Mouse (Mus musculus): ENCODE data around the gene Tmem8b. TPM values are rescaled to one million over a fixed set of nuclear protein-coding genes. Genes with fewer than 3 reads are reported as not detected.

Gene Tmem8b
- polyA plus RNA-seq, 1 experiment = 8.6 TPM

DNA sequence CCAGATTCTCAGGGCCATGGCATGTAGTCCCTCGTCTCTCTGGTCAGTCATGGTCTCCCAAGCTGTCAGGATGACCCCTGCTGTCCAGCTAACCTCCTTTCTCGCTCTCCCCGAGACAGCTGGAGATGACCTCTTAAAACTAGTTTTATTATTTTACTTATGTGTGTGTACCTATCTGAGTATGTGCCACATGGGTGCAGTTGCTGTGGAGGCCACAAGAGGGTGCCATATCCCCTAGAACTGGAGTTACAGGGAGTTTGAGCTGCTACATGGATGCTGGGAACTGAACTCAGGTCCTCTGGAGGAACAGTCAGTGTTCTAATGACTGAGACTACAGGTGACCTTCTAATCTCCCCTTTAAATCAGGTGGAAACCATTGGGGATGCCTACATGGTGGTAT lies 19.0 kb upstream of the Tmem8b start:
- no peaks in the 10 kb centered on the region for H3K27me3 ChIP-seq (replicated peaks; ENCODE audit: control insufficient read depth, insufficient read depth, low read length)
- no peak overlapping the region for H3K4me3 ChIP-seq (ENCODE audit: insufficient read depth, low read depth, low read length)
- no peaks in the 10 kb centered on the region for H3K36me3 ChIP-seq (ENCODE audit: control insufficient read depth, insufficient read depth, low read length)
- H3K4me1 ChIP-seq (ENCODE audit: control insufficient read depth, insufficient read depth, low read length) = peaks cover 5% of the 10 kb centered on the region; the same call in 1 of the 2 replicates
- WGBS = 96% methylated on average over 3 of the region's 3 CpGs
- TF ChIP-seq CTCF (conservative IDR thresholded peaks at IDR 0.05; ENCODE audit: insufficient read depth, insufficient read length, low read depth, low read length) (peak; percentile 37), POLR2A (IDR thresholded peaks at IDR 0.05; ENCODE audit: low read depth, low read length) (no peak)
- no peak overlapping the region for H3K27ac ChIP-seq (ENCODE audit: insufficient read depth, low read depth, low read length)
- DNase-seq = no peak

DNA sequence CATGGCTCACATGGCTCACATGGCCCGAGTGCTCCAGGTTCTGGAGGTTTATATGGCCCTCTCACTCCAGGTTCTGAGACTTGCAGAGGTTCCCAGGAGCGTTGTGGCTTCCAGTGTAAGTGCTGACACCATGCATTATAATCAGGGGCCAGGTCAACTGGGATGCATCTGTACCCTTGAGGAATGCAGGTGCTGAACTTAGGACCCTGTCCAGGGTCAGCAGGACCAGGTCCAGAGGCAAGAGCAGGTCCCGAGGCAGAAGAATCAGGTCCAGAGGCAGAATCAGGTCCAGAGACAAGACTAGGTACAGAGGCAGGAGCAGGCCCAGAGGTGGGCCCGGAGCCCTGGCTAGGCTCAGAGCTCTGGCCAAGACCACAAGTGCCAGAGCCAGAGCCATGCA lies 16.0 kb upstream of the Tmem8b start:
- H3K4me3 ChIP-seq (ENCODE audit: insufficient read depth, low read depth, low read length) = no peak overlapping the region

DNA sequence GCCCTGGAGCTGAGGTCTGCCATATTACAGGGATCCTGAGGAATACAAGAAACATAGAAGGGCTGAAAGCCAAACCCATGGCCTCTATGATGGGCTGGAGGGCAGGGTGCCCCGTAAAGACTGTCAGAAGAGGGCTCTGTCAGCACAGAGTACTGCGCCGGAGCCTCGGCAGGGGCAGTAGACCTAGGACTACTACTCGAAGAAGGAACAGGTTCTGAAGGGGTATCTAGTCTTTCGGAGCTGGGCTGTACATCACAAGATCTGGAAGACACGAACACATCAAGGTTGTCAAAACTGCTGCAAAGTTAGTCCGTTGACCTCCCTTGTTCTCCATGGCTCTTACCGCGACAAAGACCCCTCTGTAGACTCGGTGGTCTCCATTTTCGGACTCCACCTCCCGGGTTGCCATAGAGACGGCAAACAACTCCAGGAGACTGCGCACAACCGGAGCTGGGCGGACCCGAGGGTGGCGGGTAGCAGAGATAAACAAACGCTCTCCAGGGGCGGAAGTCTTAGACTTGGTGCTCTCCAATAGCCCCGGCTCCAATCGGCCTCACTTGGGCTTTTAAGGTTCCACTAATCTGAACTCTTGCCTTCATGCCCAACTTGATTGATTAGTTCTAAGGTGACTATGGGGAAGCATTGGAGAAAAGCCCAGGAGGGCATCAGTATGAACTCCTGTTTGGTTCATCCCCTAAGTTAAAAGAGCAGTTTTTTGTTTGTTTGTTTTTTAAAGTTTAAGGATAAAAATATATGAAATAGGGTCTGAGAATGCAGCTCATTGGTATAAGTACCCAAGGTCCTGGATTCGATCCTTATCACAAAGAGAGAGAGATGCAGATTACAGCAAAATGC lies 15.4 kb upstream of the Tmem8b start, which contains the start of gene Spag8:
Gene Spag8 (minus strand): TSS at position 434 of the 855 bp plus-strand sequence.
- DNase-seq = peak; percentile 27
- WGBS = 34% methylated on average over 24 of the region's 24 CpGs
- Histone ChIP-seq H3K4me1 (ENCODE audit: control insufficient read depth, insufficient read depth, low read length) (peaks cover 7% of the 10 kb centered on the region; the same call in 1 of the 2 replicates), H3K4me3 (ENCODE audit: insufficient read depth, low read depth, low read length) (no peak within 1 kb of the TSS), H3K36me3 (ENCODE audit: control insufficient read depth, insufficient read depth, low read length) (no peaks in the 10 kb centered on the region), H3K27me3 (replicated peaks; ENCODE audit: control insufficient read depth, insufficient read depth, low read length) (no peaks in the 10 kb centered on the region), H3K27ac (ENCODE audit: insufficient read depth, low read depth, low read length) (peak within 1 kb of the TSS; percentile 64)
- TF ChIP-seq POLR2A (IDR thresholded peaks at IDR 0.05; ENCODE audit: low read depth, low read length) = no peak
- no peak for TF ChIP-seq CTCF (conservative IDR thresholded peaks at IDR 0.05; ENCODE audit: insufficient read depth, insufficient read length, low read depth, low read length)

More for the DNA sequence above, 16.0 kb upstream of the Tmem8b start:
- H3K27ac ChIP-seq (ENCODE audit: insufficient read depth, low read depth, low read length) = peak overlapping the region; percentile 64
- peaks cover 7% of the 10 kb centered on the region; the same call in 1 of the 2 replicates for H3K4me1 ChIP-seq (ENCODE audit: control insufficient read depth, insufficient read depth, low read length)
- H3K27me3 ChIP-seq (replicated peaks; ENCODE audit: control insufficient read depth, insufficient read depth, low read length) = no peaks in the 10 kb centered on the region
- TF ChIP-seq CTCF (conservative IDR thresholded peaks at IDR 0.05; ENCODE audit: insufficient read depth, insufficient read length, low read depth, low read length) (no peak), POLR2A (IDR thresholded peaks at IDR 0.05; ENCODE audit: low read depth, low read length) (no peak)
- no peaks in the 10 kb centered on the region for H3K36me3 ChIP-seq (ENCODE audit: control insufficient read depth, insufficient read depth, low read length)
- peak; percentile 87 for DNase-seq
- WGBS = 68% methylated on average over 4 of the region's 4 CpGs

DNA sequence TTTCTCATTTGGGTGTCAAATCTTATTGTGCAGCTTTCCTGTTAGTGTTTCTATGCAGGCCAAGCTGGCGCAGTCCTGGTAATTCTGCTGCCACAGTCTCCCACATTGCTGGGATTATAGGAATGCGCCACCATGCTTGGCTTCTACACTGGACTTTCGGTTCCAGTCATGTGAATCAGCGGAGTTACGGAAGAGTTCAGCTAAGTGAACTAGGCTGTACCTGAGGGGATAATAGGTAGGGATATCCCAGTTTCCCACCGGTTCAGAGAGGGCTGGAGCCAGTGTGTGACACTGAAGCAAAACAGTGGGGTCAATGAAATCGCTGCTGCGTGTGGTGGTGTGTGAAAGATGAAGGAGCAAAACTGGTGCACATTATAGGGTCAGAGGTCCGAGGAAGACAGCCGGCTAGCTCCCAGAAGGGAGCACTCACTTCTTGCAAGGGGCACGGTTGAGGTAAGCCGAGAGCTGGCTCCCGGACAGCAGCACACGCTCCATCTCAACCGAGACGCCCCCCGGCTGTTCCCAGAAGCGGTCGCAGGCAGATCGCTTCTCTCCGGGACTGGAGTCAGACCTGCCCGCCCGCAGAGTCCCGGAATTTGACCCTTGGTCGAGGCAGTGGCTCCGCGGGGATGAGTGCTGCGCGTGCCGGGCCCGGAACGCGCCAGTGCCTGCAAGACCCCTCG lies 13.0 kb upstream of the Tmem8b start:
- Histone ChIP-seq H3K4me1 (ENCODE audit: control insufficient read depth, insufficient read depth, low read length) (peaks cover 7% of the 10 kb centered on the region; the same call in 1 of the 2 replicates), H3K27me3 (replicated peaks; ENCODE audit: control insufficient read depth, insufficient read depth, low read length) (no peaks in the 10 kb centered on the region), H3K36me3 (ENCODE audit: control insufficient read depth, insufficient read depth, low read length) (no peaks in the 10 kb centered on the region), H3K4me3 (ENCODE audit: insufficient read depth, low read depth, low read length) (peak overlapping the region; percentile 70), H3K27ac (ENCODE audit: insufficient read depth, low read depth, low read length) (peak overlapping the region; percentile 94)
- TF ChIP-seq POLR2A (IDR thresholded peaks at IDR 0.05; ENCODE audit: low read depth, low read length) = no peak
- TF ChIP-seq CTCF (conservative IDR thresholded peaks at IDR 0.05; ENCODE audit: insufficient read depth, insufficient read length, low read depth, low read length) = no peak
- DNase-seq = peak; percentile 77
- WGBS = 3% methylated on average over 34 of the region's 34 CpGs

DNA sequence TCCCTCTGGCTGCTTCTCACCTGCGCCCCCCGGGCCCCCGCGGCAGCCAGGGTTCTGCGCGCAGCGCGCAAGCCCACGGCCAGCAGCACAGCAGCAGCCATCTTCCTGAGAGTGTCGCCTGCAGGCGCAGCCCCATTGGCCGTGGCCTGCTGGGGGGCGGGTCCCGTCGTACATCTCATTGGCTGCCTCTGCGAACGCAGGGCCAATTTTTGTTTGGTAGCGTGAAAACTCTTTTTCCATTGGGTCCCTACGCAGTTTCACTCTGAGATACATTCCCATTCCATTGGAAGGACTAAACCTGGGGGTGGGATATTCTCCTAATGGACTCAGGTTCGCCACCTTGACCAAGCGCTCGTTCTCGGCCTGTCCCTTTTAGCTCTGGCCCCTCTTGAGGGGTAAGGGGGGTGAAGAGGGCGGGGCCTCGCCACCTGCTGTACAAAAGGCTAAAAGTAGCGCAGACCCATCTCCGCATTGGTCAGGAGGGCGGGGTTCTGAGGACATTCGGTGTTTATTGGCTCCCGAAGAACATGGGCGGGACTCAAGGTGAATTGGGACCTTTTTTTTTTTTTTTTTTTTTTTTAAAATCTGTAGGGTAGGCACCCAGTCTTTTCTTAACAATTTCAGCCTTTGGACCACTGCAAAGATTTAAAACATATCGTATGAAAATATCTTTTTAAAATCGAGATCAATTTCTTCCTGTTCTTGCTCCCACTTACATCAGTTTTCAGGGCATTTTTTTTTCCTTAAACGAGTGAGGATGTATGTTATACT lies 12.2 kb upstream of the Tmem8b start, which contains the start of gene Hint2:
Gene Hint2 (minus strand): TSS at position 128 of the 771 bp plus-strand sequence.
- 1% methylated on average over 34 of the region's 34 CpGs for WGBS
- H3K36me3 ChIP-seq (ENCODE audit: control insufficient read depth, insufficient read depth, low read length) = no peaks in the 10 kb centered on the region
- H3K4me3 ChIP-seq (ENCODE audit: insufficient read depth, low read depth, low read length) = peak within 1 kb of the TSS; percentile 70
- H3K4me1 ChIP-seq (ENCODE audit: control insufficient read depth, insufficient read depth, low read length) = peaks cover 7% of the 10 kb centered on the region; the same call in 1 of the 2 replicates
- H3K27ac ChIP-seq (ENCODE audit: insufficient read depth, low read depth, low read length) = peak within 1 kb of the TSS; percentile 94
- H3K27me3 ChIP-seq (replicated peaks; ENCODE audit: control insufficient read depth, insufficient read depth, low read length) = no peaks in the 10 kb centered on the region
- DNase-seq = peak; percentile 99
- TF ChIP-seq POLR2A (IDR thresholded peaks at IDR 0.05; ENCODE audit: low read depth, low read length) (peak; percentile 88), CTCF (conservative IDR thresholded peaks at IDR 0.05; ENCODE audit: insufficient read depth, insufficient read length, low read depth, low read length) (no peak)

DNA sequence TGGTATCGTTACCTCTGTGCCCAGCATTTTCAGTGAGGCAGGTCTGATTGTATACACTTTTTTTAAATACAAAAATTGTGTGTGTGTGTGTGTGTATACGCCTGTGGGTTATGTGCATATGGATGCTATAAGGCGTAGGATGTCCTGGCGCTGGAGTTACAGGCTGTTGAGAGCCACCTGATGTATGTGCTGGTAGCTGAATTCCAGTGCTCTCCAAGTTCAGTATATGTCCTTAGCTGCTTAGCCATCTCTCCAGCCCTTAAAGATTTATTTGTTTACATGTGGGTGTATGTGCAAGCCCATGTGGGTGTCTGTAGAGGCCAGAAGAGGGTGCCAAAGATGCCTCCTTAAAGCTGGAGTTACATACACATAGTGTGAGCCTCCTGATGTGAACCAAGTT lies 11.6 kb upstream of the Tmem8b start:
- no peak for DNase-seq
- H3K4me1 ChIP-seq (ENCODE audit: control insufficient read depth, insufficient read depth, low read length) = peaks cover 7% of the 10 kb centered on the region; the same call in 1 of the 2 replicates
- H3K36me3 ChIP-seq (ENCODE audit: control insufficient read depth, insufficient read depth, low read length) = no peaks in the 10 kb centered on the region
- TF ChIP-seq CTCF (conservative IDR thresholded peaks at IDR 0.05; ENCODE audit: insufficient read depth, insufficient read length, low read depth, low read length) = no peak
- H3K4me3 ChIP-seq (ENCODE audit: insufficient read depth, low read depth, low read length) = no peak overlapping the region
- 61% methylated on average over 4 of the region's 4 CpGs for WGBS
- H3K27me3 ChIP-seq (replicated peaks; ENCODE audit: control insufficient read depth, insufficient read depth, low read length) = no peaks in the 10 kb centered on the region
- no peak overlapping the region for H3K27ac ChIP-seq (ENCODE audit: insufficient read depth, low read depth, low read length)

Data from kidney, adult 2 months (tissue).